Mouse (Mus musculus): ENCODE results near the gene Ramp3.

- TF ChIP-seq CTCF (conservative IDR thresholded peaks at IDR 0.05; ENCODE audit: low read length), result peak; percentile 92
- TF ChIP-seq NANOG (IDR thresholded peaks at IDR 0.05; ENCODE audit: borderline replicate concordance, low read length), result no peak
- no peak for TF ChIP-seq POU5F1 (IDR thresholded peaks at IDR 0.05; ENCODE audit: borderline replicate concordance, low read length)
Observed at GRCm38 (mm10) chr11:6628568-6628967, 29.8 kb upstream of the Ramp3 start.

Measured in E14TG2a.4 (cell line).